Mouse (Mus musculus) urinary bladder, adult 2 months (tissue): ENCODE data around the gene Pcgf5. TPM values are rescaled to one million over a fixed set of nuclear protein-coding genes. Genes with fewer than 3 reads are reported as not detected.

Source experiments
- DNase-seq: peaks from one replicate; pipeline ENCODE4 v3.0.0; 2022; ENCODE audit warnings: low spot score
- polyA plus RNA-seq: library from polyadenylated mRNA; depleted of rRNA; stranded (reverse); fragments of >200 nt; gene quantifications from 2 replicates; pipeline ENCODE4 v1.2.3, GENCODE M21; 2012; rRNA removed

Pcgf5 gene
- polyA plus RNA-seq, 1 experiment, result 18.9 TPM

GRCm38 (mm10) chr19:36477684-36478083 is 129.6 kb downstream of the Pcgf5 start:
- DNase-seq, result no peak

GRCm38 (mm10) chr19:36490911-36491310 is 142.8 kb downstream of the Pcgf5 start:
- no peak for DNase-seq

- DNase-seq, result no peak
Measured at GRCm38 (mm10) chr19:36495555-36495954, 147.4 kb downstream of the Pcgf5 start.

GRCm38 (mm10) chr19:36496532-36496931 is 148.4 kb downstream of the Pcgf5 start:
- DNase-seq, result no peak

- no peak for DNase-seq
Measured at GRCm38 (mm10) chr19:36497067-36497466, 149.0 kb downstream of the Pcgf5 start.

- DNase-seq, result no peak
Measured at GRCm38 (mm10) chr19:36497744-36498143, 149.6 kb downstream of the Pcgf5 start.

- DNase-seq, result no peak
Measured at GRCm38 (mm10) chr19:36504716-36505115, 156.6 kb downstream of the Pcgf5 start.

Other genes with a start within 250 kb of the Pcgf5 start
- gene Ankrd1, start 228.2 kb upstream of the Pcgf5 start, polyA plus RNA-seq, result 1.7 and 4.4 TPM in 2 replicates
- 3.3 and 3.6 TPM in 2 replicates for gene Hectd2, start 206.3 kb downstream of the Pcgf5 start, polyA plus RNA-seq